Mouse (Mus musculus): ENCODE data around the gene Ppm1h. TPM values are rescaled to one million over a fixed set of nuclear protein-coding genes. Genes with fewer than 3 reads are reported as not detected.

Gene Ppm1h
- 10.7 and 12.2 TPM in 2 replicates for polyA plus RNA-seq (2015; fragmentation: Nextera tagmentation; extraction: Ambion mirVana)

DNA sequence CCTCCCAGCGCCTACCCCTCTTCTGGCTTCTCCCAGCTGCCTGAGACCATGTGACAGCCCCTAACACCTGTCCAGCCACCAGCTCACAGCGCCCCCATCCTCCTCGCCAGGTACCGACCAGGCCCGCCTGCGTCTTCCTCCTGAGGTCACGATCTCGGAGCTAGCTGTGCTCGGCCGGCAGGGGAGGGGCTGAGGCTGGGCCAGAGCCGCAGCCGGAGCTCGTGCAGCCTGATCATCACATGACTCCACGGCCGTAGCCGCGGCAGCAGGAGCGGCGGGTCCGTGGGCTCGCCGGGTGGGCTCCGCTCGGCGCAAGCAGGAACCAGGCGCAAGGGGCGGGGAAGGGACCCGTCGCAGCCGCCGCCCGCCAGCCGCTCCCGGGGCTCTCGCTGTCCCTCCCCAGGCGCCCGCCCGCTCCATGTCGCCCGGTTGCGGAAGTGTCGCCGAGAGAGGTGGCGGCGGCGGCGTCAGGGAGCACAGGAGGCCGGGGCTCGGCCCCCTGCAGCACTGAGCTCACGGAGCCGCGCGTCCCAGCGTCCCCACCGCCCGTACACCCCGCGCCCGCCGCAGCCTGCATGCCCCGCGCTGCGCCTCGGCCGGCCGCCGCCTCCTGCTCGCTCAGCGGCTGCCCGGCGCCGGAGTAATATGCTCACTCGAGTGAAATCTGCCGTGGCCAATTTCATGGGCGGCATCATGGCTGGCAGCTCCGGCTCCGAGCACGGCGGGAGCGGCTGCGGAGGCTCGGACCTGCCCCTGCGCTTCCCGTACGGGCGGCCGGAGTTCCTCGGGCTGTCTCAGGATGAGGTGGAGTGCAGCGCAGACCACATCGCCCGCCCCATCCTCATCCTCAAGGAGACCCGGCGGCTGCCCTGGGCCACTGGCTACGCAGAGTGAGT, at the start of gene Ppm1h:
Gene Ppm1h (plus strand): TSS at position 222 of the 896 bp plus-strand sequence.
- peak within 1 kb of the TSS; percentile 88 for H3K9ac ChIP-seq (replicated peaks; ENCODE audit: low read depth, low read length)
- under 1% methylated on average over 63 of the region's 94 CpGs for WGBS
- H3K27me3 ChIP-seq (replicated peaks; ENCODE audit: control insufficient read depth, insufficient read depth, low read length) = peaks cover 10% of the 10 kb centered on the region; the same call in 1 of the 2 replicates
- peaks cover 10% of the 10 kb centered on the region for H3K4me1 ChIP-seq (replicated peaks; ENCODE audit: control insufficient read depth, insufficient read depth, low read length)
- peak within 1 kb of the TSS; percentile 98 for H3K4me2 ChIP-seq (ENCODE audit: low read length)
- ATAC-seq = peak; percentile 88
- peak within 1 kb of the TSS; percentile 81 for H3K27ac ChIP-seq (ENCODE audit: low read length)
- H3K4me3 ChIP-seq (replicated peaks; ENCODE audit: low read length) = peak within 1 kb of the TSS; percentile 88
- H3K9me3 ChIP-seq (ENCODE audit: control insufficient read depth, low read length) = no peaks in the 10 kb centered on the region
- no peaks in the 10 kb centered on the region for H3K36me3 ChIP-seq (ENCODE audit: control insufficient read depth, insufficient read depth)

DNA sequence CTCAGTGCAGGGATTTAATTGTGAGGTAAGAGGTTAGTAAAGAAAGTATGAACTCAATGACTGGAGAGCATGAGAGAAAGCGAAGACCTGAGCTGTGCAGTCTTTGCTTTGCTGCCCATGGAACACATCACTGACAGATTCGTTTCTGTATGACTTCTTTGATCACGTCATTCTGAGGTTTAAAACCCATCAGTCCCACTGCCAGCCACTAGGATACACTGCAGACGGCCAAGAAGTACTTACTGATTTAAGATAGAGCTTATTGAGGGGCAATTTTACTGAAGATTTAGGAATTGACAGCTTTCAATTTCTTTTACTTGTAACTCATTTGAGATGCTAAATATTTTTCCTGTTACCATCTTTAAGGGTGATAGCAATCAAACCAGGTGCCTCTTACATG, 49.6 kb upstream of the Ppm1h start:
- Histone ChIP-seq H3K9me3 (ENCODE audit: control insufficient read depth, low read length) (no peaks in the 10 kb centered on the region), H3K4me2 (ENCODE audit: low read length) (no peak overlapping the region), H3K27me3 (replicated peaks; ENCODE audit: control insufficient read depth, insufficient read depth, low read length) (no peaks in the 10 kb centered on the region), H3K4me3 (replicated peaks; ENCODE audit: low read length) (no peak overlapping the region), H3K27ac (ENCODE audit: low read length) (no peak overlapping the region), H3K36me3 (ENCODE audit: control insufficient read depth, insufficient read depth) (no peaks in the 10 kb centered on the region), H3K4me1 (replicated peaks; ENCODE audit: control insufficient read depth, insufficient read depth, low read length) (no peaks in the 10 kb centered on the region), H3K9ac (replicated peaks; ENCODE audit: low read depth, low read length) (no peak overlapping the region)
- WGBS = 74% methylated on average over 4 of the region's 4 CpGs
- ATAC-seq = no peak

GRCm38 (mm10) chr10:122639879-122640278, 38.7 kb upstream of the Ppm1h start:
- 89% methylated on average over 4 of the region's 4 CpGs for WGBS
- H3K4me3 ChIP-seq (replicated peaks; ENCODE audit: low read length) = no peak overlapping the region
- ATAC-seq = no peak
- H3K36me3 ChIP-seq (ENCODE audit: control insufficient read depth, insufficient read depth) = no peaks in the 10 kb centered on the region
- no peak overlapping the region for H3K9ac ChIP-seq (replicated peaks; ENCODE audit: low read depth, low read length)
- no peaks in the 10 kb centered on the region for H3K4me1 ChIP-seq (replicated peaks; ENCODE audit: control insufficient read depth, insufficient read depth, low read length)
- no peak overlapping the region for H3K27ac ChIP-seq (ENCODE audit: low read length)
- H3K27me3 ChIP-seq (replicated peaks; ENCODE audit: control insufficient read depth, insufficient read depth, low read length) = no peaks in the 10 kb centered on the region
- H3K9me3 ChIP-seq (ENCODE audit: control insufficient read depth, low read length) = no peaks in the 10 kb centered on the region
- no peak overlapping the region for H3K4me2 ChIP-seq (ENCODE audit: low read length)

DNA sequence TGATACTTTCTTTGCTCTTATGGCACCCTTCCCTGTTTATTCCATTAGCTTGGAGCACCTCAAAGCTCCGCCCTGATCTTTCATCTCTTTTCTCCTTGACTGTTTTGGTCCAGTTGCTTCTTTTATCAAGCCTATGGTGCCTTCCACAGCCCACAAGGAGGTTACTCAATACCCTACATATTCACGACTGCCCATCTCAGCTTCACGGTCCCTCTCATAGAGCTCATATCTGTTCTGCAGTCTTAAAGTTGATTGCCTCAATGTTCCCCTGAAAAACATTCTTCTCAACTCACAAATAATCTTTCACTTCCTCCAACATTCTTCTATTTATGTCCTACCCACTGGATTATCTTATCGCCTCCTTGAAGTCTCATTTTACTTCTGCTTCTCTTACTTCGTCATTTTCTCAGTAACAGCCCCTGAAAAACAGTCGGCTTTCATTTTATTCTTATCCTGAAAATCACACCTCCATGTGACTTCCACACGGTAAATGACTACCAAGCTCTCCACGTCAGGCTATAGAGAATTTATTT, 37.2 kb upstream of the Ppm1h start:
- Histone ChIP-seq H3K27me3 (replicated peaks; ENCODE audit: control insufficient read depth, insufficient read depth, low read length) (no peaks in the 10 kb centered on the region), H3K4me1 (replicated peaks; ENCODE audit: control insufficient read depth, insufficient read depth, low read length) (no peaks in the 10 kb centered on the region), H3K27ac (ENCODE audit: low read length) (no peak overlapping the region), H3K4me3 (replicated peaks; ENCODE audit: low read length) (no peak overlapping the region), H3K9ac (replicated peaks; ENCODE audit: low read depth, low read length) (no peak overlapping the region), H3K36me3 (ENCODE audit: control insufficient read depth, insufficient read depth) (no peaks in the 10 kb centered on the region), H3K4me2 (ENCODE audit: low read length) (no peak overlapping the region), H3K9me3 (ENCODE audit: control insufficient read depth, low read length) (no peaks in the 10 kb centered on the region)
- no peak for ATAC-seq
- 92% methylated on average over 8 of the region's 8 CpGs for WGBS

GRCm38 (mm10) chr10:122642125-122642524, 36.4 kb upstream of the Ppm1h start:
- Histone ChIP-seq H3K9ac (replicated peaks; ENCODE audit: low read depth, low read length) (no peak overlapping the region), H3K36me3 (ENCODE audit: control insufficient read depth, insufficient read depth) (no peaks in the 10 kb centered on the region), H3K9me3 (ENCODE audit: control insufficient read depth, low read length) (no peaks in the 10 kb centered on the region), H3K27me3 (replicated peaks; ENCODE audit: control insufficient read depth, insufficient read depth, low read length) (no peaks in the 10 kb centered on the region), H3K4me1 (replicated peaks; ENCODE audit: control insufficient read depth, insufficient read depth, low read length) (no peaks in the 10 kb centered on the region), H3K4me2 (ENCODE audit: low read length) (no peak overlapping the region), H3K4me3 (replicated peaks; ENCODE audit: low read length) (no peak overlapping the region), H3K27ac (ENCODE audit: low read length) (no peak overlapping the region)
- ATAC-seq = no peak
- 85% methylated on average over 4 of the region's 4 CpGs for WGBS

- H3K27ac ChIP-seq (ENCODE audit: low read length) = no peak overlapping the region
- no peak overlapping the region for H3K9ac ChIP-seq (replicated peaks; ENCODE audit: low read depth, low read length)
- no peak for ATAC-seq
- H3K4me2 ChIP-seq (ENCODE audit: low read length) = no peak overlapping the region
- no peaks in the 10 kb centered on the region for H3K27me3 ChIP-seq (replicated peaks; ENCODE audit: control insufficient read depth, insufficient read depth, low read length)
- no peaks in the 10 kb centered on the region for H3K4me1 ChIP-seq (replicated peaks; ENCODE audit: control insufficient read depth, insufficient read depth, low read length)
- H3K36me3 ChIP-seq (ENCODE audit: control insufficient read depth, insufficient read depth) = no peaks in the 10 kb centered on the region
- no peak overlapping the region for H3K4me3 ChIP-seq (replicated peaks; ENCODE audit: low read length)
- 96% methylated on average over 4 of the region's 4 CpGs for WGBS
- no peaks in the 10 kb centered on the region for H3K9me3 ChIP-seq (ENCODE audit: control insufficient read depth, low read length)
Observed at GRCm38 (mm10) chr10:122651932-122652331, 26.6 kb upstream of the Ppm1h start.

GRCm38 (mm10) chr10:122652578-122652977, 26.0 kb upstream of the Ppm1h start:
- Histone ChIP-seq H3K36me3 (ENCODE audit: control insufficient read depth, insufficient read depth) (no peaks in the 10 kb centered on the region), H3K9me3 (ENCODE audit: control insufficient read depth, low read length) (no peaks in the 10 kb centered on the region), H3K27me3 (replicated peaks; ENCODE audit: control insufficient read depth, insufficient read depth, low read length) (no peaks in the 10 kb centered on the region), H3K4me2 (ENCODE audit: low read length) (no peak overlapping the region), H3K4me3 (replicated peaks; ENCODE audit: low read length) (no peak overlapping the region), H3K9ac (replicated peaks; ENCODE audit: low read depth, low read length) (no peak overlapping the region), H3K4me1 (replicated peaks; ENCODE audit: control insufficient read depth, insufficient read depth, low read length) (no peaks in the 10 kb centered on the region), H3K27ac (ENCODE audit: low read length) (no peak overlapping the region)
- no peak for ATAC-seq
- WGBS = 97% methylated on average over 1 of the region's 1 CpGs

DNA sequence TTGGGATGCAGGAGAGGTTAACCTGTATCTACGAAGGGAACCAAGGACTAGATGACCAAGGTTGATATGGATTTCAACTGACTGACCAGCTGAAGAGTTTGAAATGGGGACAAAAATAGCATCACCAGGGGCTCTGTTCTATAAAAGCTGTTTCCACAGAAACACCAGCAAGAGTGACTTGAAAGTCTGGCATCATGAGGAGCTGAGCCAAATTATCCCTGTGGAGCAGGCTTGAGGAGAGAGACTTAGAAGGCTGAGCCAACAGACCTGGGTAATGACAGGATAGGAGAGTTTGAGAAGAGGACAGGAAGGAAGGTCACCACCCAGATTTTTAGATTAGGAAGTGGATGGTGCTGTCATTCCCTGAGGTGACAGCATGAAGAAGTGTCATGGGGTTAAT, 12.9 kb upstream of the Ppm1h start:
- H3K27me3 ChIP-seq (replicated peaks; ENCODE audit: control insufficient read depth, insufficient read depth, low read length) = no peaks in the 10 kb centered on the region
- no peak for ATAC-seq
- H3K4me2 ChIP-seq (ENCODE audit: low read length) = no peak overlapping the region
- no peaks in the 10 kb centered on the region for H3K9me3 ChIP-seq (ENCODE audit: control insufficient read depth, low read length)
- H3K4me1 ChIP-seq (replicated peaks; ENCODE audit: control insufficient read depth, insufficient read depth, low read length) = no peaks in the 10 kb centered on the region
- 80% methylated on average over 1 of the region's 1 CpGs for WGBS
- no peak overlapping the region for H3K9ac ChIP-seq (replicated peaks; ENCODE audit: low read depth, low read length)
- no peak overlapping the region for H3K4me3 ChIP-seq (replicated peaks; ENCODE audit: low read length)
- no peaks in the 10 kb centered on the region for H3K36me3 ChIP-seq (ENCODE audit: control insufficient read depth, insufficient read depth)
- no peak overlapping the region for H3K27ac ChIP-seq (ENCODE audit: low read length)

DNA sequence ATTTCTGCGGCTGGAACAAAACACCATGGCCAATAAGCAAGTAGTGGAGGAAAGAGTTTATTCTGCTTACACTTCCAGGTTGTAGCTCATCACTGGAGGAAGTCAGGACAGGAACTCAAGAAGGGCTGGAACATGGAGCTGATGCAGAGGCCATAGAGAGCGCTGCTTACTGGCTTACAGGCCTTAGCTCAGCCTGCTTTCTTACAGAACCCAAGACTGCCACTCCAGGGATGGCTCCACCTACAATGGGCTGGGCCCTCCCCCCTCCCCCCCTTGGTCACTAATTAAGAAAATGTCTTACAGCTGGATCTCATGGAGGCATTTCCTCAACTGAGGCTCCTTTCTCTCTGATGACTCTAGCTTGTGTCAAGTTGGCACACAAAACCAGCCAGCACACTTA, 7.3 kb upstream of the Ppm1h start:
- no peaks in the 10 kb centered on the region for H3K4me1 ChIP-seq (replicated peaks; ENCODE audit: control insufficient read depth, insufficient read depth, low read length)
- no peaks in the 10 kb centered on the region for H3K36me3 ChIP-seq (ENCODE audit: control insufficient read depth, insufficient read depth)
- H3K27ac ChIP-seq (ENCODE audit: low read length) = no peak overlapping the region
- H3K4me3 ChIP-seq (replicated peaks; ENCODE audit: low read length) = no peak overlapping the region
- 66% methylated on average over 2 of the region's 2 CpGs for WGBS
- no peak overlapping the region for H3K4me2 ChIP-seq (ENCODE audit: low read length)
- H3K27me3 ChIP-seq (replicated peaks; ENCODE audit: control insufficient read depth, insufficient read depth, low read length) = no peaks in the 10 kb centered on the region
- no peak overlapping the region for H3K9ac ChIP-seq (replicated peaks; ENCODE audit: low read depth, low read length)
- H3K9me3 ChIP-seq (ENCODE audit: control insufficient read depth, low read length) = no peaks in the 10 kb centered on the region
- peak; percentile 38; the same call in 1 of the 2 replicates for ATAC-seq

All from forebrain, embryonic 16.5 days (tissue).